Mouse (Mus musculus): ENCODE data around the gene Epha4.

DNA sequence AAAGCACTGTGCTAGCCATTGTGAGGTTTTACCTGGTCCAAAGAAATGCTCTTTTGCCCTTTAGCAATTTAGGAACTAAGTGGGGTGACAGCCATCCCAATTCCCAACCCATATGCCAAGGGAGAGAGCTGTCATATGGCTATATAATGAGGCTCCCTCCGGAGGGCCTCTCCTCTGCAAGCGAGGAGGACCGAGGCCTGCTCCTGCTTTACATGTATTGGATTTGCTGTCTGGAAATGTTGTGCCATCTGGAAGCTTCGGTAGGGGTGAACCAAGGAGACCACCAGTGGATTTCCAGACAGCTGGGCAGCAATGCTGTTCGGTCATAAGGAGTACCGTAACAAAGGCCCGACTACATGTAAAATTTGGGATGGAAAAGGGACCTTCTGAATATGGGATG, 37.0 kb upstream of the Epha4 start:
- TF ChIP-seq CTCF (IDR thresholded peaks at IDR 0.05): no peak
- no peak for TF ChIP-seq EP300 (IDR thresholded peaks at IDR 0.05; ENCODE audit: insufficient read depth, low read depth, low read length)
- no peak for TF ChIP-seq POLR2A (IDR thresholded peaks at IDR 0.05; ENCODE audit: insufficient read depth, low read depth, low read length)

All from heart, adult 2 months (tissue).